Mouse (Mus musculus) gastrocnemius, postnatal 10 days (tissue): ENCODE results near the gene Rnd2. TPM values are rescaled to one million over a fixed set of nuclear protein-coding genes. Genes with fewer than 3 reads are reported as not detected.
"Not testable (repeated sequence)": the region's sequence is repeated elsewhere in the genome, so short reads cannot be mapped to it uniquely, and the experiment has no call there.

Source experiments
- DNase-seq: peaks from one replicate; pipeline ENCODE4 v3.0.0; 2021; ENCODE audit warnings: mixed read lengths
- total RNA-seq, 2 experiments: library from RNA; stranded (reverse); gene quantifications; 2 replicates each; pipeline ENCODE4 v1.2.3; 2021

The Rnd2 gene
- total RNA-seq, 2 experiments from 2014 or later = 5.0 to 5.8 TPM

- DNase-seq = no peak
These were observed 3.9 kb downstream of the Rnd2 start for GRCm38 (mm10) chr11:101468731-101469130.

GRCm38 (mm10) chr11:101469155-101469554 is 4.4 kb downstream of the Rnd2 start:
- no peak for DNase-seq

DNA sequence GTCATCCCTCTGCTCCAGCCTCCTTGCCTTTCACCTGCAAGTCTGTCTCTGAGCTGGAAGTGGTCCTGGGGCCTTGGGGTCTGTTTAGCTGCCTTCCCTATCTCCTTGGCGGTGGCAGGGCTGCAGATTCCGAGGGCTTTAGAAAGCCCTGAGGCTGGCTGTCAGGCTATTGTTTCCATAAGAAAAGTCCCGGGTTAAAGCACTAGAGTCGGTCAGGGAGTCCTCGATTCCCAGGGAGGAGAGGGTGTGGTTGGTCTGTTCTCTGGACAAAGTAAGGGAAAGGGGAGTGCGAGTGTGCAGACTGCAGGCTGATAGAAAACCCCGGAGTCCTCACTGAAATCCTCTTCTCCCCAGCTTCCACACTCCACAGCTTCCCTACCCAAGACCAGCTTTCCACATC is 5.4 kb downstream of the Rnd2 start:
- no peak for DNase-seq

GRCm38 (mm10) chr11:101471926-101472325 is 7.1 kb downstream of the Rnd2 start:
- no peak for DNase-seq

DNA sequence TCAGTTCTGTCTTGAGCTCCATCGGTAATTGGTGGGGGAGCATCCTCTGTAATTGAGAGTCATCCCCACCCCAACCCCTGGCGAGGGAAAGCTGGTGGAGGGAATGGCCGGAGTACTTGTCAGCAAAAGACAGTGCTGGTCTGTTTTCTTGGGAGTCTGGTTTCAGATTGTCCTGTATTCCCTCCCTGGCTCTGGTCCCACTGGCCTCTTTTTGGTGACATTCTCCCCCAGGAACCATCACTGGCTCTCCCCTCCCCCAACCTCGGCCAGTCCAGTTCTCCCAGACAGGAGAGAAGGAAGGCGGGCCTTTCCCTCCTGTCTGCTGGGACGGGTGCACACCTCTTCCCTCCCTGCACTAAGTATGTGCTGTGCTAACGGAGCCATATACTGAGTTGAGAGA is 7.5 kb downstream of the Rnd2 start:
- DNase-seq = no peak

DNA sequence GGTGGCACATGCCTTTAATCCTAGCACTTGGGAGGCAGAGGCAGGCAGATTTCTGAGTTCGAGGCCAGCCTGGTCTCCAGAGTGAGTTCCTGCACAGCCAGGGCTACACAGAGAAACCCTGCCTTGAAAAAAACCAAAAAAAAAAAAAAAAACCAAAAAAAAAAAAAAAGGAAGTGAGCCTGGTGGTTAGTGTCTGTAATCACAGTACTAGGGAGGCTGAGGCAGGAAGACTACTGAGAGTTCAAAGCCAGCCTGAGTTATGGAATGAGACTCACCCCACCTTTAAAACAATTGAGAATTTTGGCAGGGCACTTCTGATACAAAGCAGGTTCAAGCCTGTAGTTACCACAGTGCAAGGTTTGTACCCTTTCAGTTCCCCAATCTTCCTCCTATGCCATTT is 8.9 kb downstream of the Rnd2 start:
- DNase-seq = not testable (repeated sequence)

- DNase-seq = no peak
These were observed 9.5 kb downstream of the Rnd2 start for GRCm38 (mm10) chr11:101474298-101474697.

DNA sequence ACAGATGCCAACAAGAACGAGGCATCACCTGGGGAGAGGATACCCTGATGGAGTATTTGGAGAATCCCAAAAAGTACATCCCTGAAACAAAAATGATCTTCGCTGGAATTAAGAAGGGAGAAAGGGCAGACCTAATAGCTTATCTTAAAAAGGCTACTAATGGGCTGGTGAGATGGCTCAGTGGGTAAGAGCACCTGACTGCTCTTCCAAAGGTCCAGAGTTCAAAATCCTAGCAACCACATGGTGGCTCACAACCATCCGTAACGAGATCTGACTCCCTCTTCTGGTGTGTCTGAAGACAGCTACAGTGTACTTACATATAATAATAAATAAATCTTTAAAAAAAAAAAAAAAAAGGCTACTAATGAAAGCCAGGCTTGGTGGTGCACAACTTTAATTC is 11.6 kb downstream of the Rnd2 start:
- DNase-seq = not testable (repeated sequence)

DNA sequence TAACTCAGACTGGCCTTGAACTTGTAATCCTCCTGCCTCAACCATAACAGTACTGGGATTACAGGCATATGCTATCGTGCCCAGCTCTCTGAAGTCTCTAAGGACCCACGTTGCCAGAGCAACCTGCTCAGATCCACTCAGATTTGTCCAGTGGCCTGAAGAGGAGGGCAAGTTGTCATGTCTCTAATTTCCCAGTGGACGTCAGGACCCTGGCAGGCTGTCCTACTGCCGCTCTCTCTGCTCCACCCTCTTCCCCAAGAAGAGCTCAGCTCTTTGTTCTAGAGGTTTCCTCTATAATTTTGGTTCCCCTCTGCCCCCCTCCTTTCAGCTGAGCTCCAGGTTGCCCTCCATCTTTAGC is 12.4 kb downstream of the Rnd2 start:
- no peak for DNase-seq

- no peak for DNase-seq
These were observed 12.9 kb downstream of the Rnd2 start for GRCm38 (mm10) chr11:101477552-101478211.

DNA sequence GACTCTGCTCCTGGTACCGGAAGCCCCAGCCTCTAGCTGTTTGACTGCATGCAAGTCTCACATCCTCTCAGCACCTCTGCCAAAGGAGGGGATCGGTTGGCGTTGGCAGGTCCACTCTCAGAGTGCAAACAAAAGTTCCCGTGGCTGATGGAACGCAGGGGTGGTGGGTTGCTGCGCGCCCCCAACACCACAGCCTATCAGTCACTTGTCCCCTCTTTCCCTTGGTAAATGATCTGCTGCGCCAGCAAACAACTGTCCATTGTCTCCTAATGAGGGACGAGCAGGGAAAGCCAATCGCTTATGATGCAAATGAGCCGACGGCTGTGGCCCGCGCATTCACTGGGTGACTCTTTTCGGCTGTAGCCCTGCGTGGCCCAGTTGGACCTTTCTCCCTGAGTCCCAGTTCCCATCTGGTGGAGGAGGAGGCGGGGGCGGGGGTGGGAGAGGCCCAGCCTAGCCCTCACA is 14.4 kb downstream of the Rnd2 start:
- DNase-seq = no peak

- DNase-seq = no peak
These were observed 16.1 kb downstream of the Rnd2 start for GRCm38 (mm10) chr11:101480912-101481311.

DNA sequence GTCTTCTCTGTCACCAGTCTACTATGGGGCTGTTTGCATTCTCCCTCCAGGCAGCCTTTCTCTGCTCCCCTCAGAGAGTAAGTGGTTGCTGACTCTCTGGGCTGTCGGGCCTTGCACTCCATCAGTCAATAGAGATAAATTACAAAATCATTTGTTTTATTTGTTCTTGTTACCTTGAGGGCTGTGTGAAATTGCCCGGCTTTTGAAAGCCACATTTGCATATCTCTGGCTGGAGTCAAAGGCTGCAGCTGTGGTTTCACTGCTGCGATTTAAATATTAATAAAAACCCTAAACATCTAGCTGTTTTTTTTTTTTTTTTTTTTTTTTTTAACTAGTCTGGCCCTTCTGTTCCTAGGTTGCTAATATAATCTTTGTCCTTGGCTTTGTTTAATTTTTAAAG is 19.0 kb downstream of the Rnd2 start:
- no peak for DNase-seq

GRCm38 (mm10) chr11:101484245-101484644 is 19.4 kb downstream of the Rnd2 start:
- no peak for DNase-seq

- no peak for DNase-seq
These were observed 20.0 kb downstream of the Rnd2 start for GRCm38 (mm10) chr11:101484814-101485213.

DNA sequence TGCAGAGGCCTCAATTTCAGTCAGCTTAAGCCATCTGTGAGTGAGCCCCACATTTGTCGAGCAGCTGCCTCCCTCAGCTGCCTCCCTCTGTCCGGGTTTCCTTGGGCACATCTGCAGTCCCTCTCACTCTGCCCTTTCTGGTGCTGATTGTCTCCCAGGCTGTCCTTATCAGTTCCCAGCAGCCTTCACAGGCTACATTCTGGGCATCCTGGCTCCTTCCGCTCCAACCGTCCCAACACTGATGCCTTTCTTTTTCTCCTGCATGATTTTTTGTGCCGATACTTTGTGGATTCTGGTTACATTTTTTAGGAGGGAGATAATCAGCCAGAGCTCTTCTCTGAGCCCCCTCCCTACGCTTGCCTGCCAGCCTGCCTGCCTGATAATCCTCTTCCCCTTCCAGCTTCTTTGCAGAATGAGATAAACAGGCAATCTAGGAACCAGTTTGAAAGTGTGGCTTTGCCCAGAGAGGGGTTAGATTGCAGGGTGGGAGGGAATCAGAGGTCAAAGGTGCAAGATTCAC is 20.8 kb downstream of the Rnd2 start:
- no peak for DNase-seq

GRCm38 (mm10) chr11:101486126-101486525 is 21.3 kb downstream of the Rnd2 start:
- no peak for DNase-seq

GRCm38 (mm10) chr11:101506269-101506780 is 41.5 kb downstream of the Rnd2 start:
- no peak for DNase-seq

- DNase-seq = no peak
These were observed 42.3 kb downstream of the Rnd2 start for GRCm38 (mm10) chr11:101507090-101507489.

DNA sequence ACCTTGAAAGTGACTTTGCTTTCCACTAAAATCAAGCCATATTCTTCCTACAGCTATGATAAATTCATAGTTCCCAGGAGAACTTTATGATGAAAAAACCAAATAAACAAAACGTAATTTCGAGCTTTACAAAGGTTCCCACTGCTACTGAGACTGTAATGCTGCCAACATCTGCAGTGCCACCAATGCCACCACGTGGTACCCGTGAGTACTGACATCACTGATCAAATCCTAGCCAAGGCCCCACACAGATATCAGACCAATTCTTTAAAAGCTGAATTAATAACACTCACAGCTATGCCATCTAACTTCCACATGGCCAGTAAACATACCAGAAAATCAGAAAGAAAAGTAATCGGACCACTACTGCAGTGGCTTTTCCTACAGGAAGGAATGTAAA is 54.1 kb downstream of the Rnd2 start:
- no peak for DNase-seq

GRCm38 (mm10) chr11:101519364-101519763 is 54.6 kb downstream of the Rnd2 start:
- no peak for DNase-seq
